Mouse (Mus musculus) liver, adult 2 months (tissue): ENCODE data around the gene Plekhg1. TPM values are rescaled to one million over a fixed set of nuclear protein-coding genes. Genes with fewer than 3 reads are reported as not detected.
A peak's percentile ranks its signal among the peaks of the same experiment; 100 is the strongest.

Experiments used
- DNase-seq: peaks from one replicate; pipeline ENCODE4 v3.0.0-alpha.2; 2011; ENCODE audit warnings: low read depth, low spot score; ENCODE audit errors: extremely low read depth
- H3K27ac ChIP-seq: fragments of 200-500 bp; replicated peaks from 2 replicates; pipeline ENCODE4 v1.5.1; 2012; ENCODE audit warnings: low read depth, mild to moderate bottlenecking, control low read depth, inconsistent platforms, low read length; ENCODE audit not compliant: insufficient read depth
- H3K27me3 ChIP-seq: fragments of 200-500 bp; 2 replicates; pipeline ENCODE4 v1.6.1; 2012; ENCODE audit warnings: mild to moderate bottlenecking, moderate library complexity, low read length, inconsistent platforms; ENCODE audit not compliant: control insufficient read depth, insufficient read depth
- H3K36me3 ChIP-seq: fragments of 200-500 bp; 2 replicates; pipeline ENCODE4 v1.6.1; 2012; ENCODE audit warnings: low read length, inconsistent platforms; ENCODE audit not compliant: control insufficient read depth, insufficient read depth
- H3K4me1 ChIP-seq: fragments of 200-500 bp; 2 replicates; pipeline ENCODE4 v1.6.1; 2011; ENCODE audit warnings: low read length; ENCODE audit not compliant: control insufficient read depth, insufficient read depth
- H3K4me3 ChIP-seq: fragments of 200-500 bp; 2 replicates; pipeline ENCODE4 v1.5.1; 2011; ENCODE audit warnings: low read depth, mild to moderate bottlenecking, control low read depth, low read length, moderate library complexity; ENCODE audit not compliant: insufficient read depth
- H3K79me2 ChIP-seq: fragments of 200-500 bp; 2 replicates; pipeline ENCODE4 v1.6.1; 2012; ENCODE audit warnings: inconsistent platforms, mild to moderate bottlenecking, low read length, moderate library complexity; ENCODE audit not compliant: control insufficient read depth, insufficient read depth
- H3K9ac ChIP-seq: fragments of 200-500 bp; 2 replicates; pipeline ENCODE4 v1.6.1; 2012; ENCODE audit warnings: low read depth, mild to moderate bottlenecking, control low read depth, inconsistent platforms, low read length
- CTCF ChIP-seq: fragments of 200-500 bp; IDR thresholded peaks from 2 replicates; pipeline ENCODE4 v1.5.1; 2011; ENCODE audit warnings: low read depth, low read length, control low read depth
- POLR2A ChIP-seq: fragments of 200-500 bp; IDR thresholded peaks from 2 replicates; pipeline ENCODE4 v1.6.1; 2011; ENCODE audit warnings: low read length, control low read depth; ENCODE audit not compliant: insufficient read depth; ENCODE audit errors: extremely low read depth
- WGBS: fragments of 180-500 bp; shearing (Covaris S2); methylation state at CpG from one replicate; pipeline ENCODE4 v1.1.7; 2018; 5-methylcytosine and 5-hydroxymethylcytosine counted together
- polyA plus RNA-seq: library from polyadenylated mRNA; depleted of rRNA; stranded (reverse); fragments of >200 nt; gene quantifications from 2 replicates; pipeline ENCODE4 v1.2.3, GENCODE M21; 2012
- total RNA-seq: library from RNA; depleted of rRNA; stranded (reverse); fragments of >200 nt; gene quantifications from 2 replicates; pipeline ENCODE4 v1.2.3, GENCODE M21; 2014

Gene Plekhg1
- total and polyA plus RNA-seq, 2 experiments, result 1.2 to 6.0 TPM

DNA sequence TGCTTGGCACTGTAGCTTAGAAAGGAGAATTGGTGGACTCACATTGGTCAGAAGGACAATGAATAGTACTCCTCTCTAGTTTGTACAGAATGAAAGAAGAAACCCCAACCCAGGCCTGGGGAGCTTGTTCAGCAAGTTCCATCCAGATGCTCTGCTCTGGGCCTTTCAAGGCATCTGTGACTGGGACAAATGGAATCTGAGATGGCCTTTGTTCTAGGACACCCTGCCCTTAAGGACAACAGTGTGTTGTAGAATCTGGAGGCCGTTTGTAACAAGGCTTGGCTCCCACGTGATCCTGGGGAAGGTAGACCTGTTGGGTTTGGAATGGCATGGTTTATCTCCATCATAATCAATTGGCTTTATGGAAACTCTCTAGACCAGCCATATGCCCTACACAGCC lies 141.0 kb downstream of the Plekhg1 start:
- Histone ChIP-seq H3K4me3 (no peak overlapping the region), H3K36me3 (no peaks in the 10 kb centered on the region), H3K27ac (no peak overlapping the region), H3K79me2 (no peaks in the 10 kb centered on the region), H3K27me3 (no peaks in the 10 kb centered on the region), H3K9ac (no peak overlapping the region), H3K4me1 (no peaks in the 10 kb centered on the region)
- no peak for DNase-seq
- TF ChIP-seq CTCF (no peak), POLR2A (no peak)
- WGBS, result 83% methylated on average over 2 of the region's 2 CpGs

DNA sequence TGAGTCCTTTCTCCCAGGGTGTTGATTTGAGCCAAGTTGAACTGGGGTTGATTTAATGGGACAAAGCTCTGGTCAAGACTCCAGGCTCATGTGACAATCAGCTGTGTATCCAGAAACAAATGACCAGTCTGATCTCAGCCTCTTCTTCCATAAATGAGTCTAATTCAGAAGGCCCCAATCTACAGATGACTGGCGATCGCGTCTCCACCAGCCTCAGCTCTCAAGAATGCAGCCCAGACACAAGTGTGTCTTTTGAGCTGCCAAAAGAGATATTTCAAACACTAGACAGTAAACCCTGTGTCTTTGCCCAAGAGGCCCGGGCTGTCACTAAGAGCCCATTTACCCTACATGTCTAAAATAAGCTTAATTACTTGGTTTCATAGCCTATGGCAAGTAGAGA lies 148.3 kb downstream of the Plekhg1 start:
- no peak for DNase-seq
- no peak overlapping the region for H3K27ac ChIP-seq
- no peak overlapping the region for H3K4me3 ChIP-seq
- H3K27me3 ChIP-seq, result no peaks in the 10 kb centered on the region
- TF ChIP-seq CTCF, result no peak
- no peak for TF ChIP-seq POLR2A
- H3K36me3 ChIP-seq, result no peaks in the 10 kb centered on the region
- H3K79me2 ChIP-seq, result no peaks in the 10 kb centered on the region
- WGBS, result 93% methylated on average over 4 of the region's 4 CpGs
- H3K9ac ChIP-seq, result no peak overlapping the region
- H3K4me1 ChIP-seq, result no peaks in the 10 kb centered on the region

DNA sequence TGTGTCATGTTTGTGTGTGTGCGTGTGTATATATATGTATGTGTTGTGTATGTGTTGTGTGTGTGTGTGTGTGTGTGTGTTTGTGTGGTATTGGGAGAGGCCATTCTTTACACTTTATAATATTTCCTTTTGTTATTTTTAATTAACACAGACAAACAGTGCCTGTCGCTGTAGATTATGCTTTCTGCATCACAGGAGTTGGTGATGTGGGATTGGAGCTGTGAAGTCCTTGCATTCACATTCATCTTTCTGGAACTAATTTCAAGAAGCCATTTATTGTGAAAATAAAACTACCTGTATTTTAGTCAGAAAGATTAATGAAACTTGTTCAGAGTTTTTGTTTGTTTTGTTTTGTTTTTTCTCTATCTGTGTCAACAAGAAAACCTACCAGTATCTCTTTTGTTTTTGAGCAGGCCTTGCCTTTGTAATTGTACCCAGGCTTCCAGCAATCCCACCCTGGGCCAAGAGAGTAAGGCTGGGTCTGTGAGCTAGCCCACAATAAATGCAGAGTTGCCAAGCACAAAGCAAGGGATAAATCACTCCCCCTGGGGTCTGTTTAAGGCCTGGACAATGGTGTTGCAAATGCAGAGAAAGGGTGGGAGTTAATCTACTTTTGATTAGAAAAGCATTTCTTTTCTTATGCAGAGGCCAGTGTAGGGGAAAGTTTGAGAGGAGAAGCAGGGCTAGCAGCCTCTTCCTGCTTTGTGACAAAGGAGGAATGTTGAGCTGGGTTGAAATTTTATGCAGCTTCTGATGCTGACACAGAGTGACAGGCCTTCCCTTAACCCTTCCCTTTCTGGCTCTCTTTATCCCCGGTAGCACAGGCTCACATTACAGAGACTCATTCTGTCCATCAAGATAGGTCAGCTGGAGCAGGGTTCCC lies 151.5 kb downstream of the Plekhg1 start:
- Histone ChIP-seq H3K4me3 (no peak overlapping the region), H3K27ac (no peak overlapping the region), H3K79me2 (no peaks in the 10 kb centered on the region), H3K27me3 (no peaks in the 10 kb centered on the region), H3K36me3 (no peaks in the 10 kb centered on the region), H3K4me1 (no peaks in the 10 kb centered on the region; the same call in 1 of the 2 replicates), H3K9ac (no peak overlapping the region)
- DNase-seq, result no peak
- TF ChIP-seq CTCF (no peak), POLR2A (no peak)
- WGBS, result 70% methylated on average over 3 of the region's 3 CpGs

DNA sequence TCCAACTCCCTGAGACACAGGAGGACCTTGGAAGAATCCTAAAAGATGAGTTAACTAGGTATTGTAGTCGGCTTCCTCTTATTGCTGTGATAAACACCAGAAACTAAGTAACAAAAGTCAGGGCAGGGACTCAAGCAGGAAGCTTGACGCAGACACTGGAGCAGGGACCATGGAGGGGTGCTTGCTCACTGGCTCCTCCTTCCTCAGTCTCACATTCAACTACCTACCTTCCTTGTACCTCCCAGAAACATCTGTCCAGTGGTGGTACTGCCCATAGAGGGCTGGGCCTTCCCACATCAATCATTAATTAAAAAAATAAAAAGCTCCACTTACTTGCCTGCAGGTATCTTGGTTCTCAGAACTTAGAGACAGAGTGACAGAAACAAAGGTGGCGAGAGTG lies 152.2 kb downstream of the Plekhg1 start:
- Histone ChIP-seq H3K27me3 (no peaks in the 10 kb centered on the region), H3K36me3 (no peaks in the 10 kb centered on the region), H3K27ac (no peak overlapping the region), H3K9ac (no peak overlapping the region), H3K79me2 (no peaks in the 10 kb centered on the region), H3K4me1 (no peaks in the 10 kb centered on the region; the same call in 1 of the 2 replicates), H3K4me3 (no peak overlapping the region)
- TF ChIP-seq CTCF (no peak), POLR2A (no peak)
- WGBS, result 76% methylated on average over 3 of the region's 3 CpGs
- no peak for DNase-seq

DNA sequence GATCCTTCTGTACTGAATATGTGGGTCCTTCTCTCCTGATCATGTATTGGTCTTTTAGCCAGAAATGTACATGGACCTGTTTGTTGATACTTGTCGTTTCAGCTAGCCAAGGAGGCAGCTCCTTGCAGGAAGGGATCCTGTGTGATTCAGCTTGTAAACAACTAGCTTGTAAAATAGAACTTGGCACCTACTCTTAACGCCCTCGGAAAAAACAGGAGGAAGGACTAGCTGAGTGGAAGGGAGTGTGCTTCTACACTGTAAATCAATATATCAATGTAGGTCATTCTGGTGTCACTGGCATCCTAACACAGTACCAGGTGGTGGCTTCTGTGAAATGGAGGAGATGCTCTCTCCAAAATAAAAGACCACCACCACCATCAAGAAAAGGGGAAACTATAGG lies 157.9 kb downstream of the Plekhg1 start:
- WGBS, result 18% methylated on average over 3 of the region's 3 CpGs
- no peaks in the 10 kb centered on the region for H3K27me3 ChIP-seq
- TF ChIP-seq CTCF (no peak), POLR2A (no peak)

DNA sequence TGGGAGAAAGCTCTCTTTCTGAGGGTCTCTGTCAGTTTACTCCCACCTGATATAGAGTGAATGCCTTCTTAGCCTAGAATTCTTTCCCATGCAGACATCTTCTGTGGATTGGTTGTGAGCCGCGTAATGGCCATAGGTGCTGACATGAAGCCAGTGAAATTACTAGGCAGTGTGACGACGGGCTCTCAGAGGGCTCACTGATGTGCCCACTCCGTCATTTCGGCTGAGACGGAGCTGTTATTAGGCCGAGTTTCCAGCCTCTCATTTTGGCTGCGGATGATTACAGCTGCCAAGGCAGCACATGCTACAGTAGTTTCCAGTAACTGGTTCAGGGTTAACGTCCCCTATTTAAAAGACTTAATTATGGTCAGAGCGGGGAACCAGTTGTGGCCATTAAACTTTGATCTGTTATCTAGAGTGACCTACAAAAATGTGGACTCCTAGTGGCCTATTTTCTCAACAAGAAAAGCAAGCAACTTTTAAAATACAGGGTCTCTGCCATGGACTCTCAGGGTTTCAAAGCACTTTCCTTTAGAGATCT lies 160.3 kb downstream of the Plekhg1 start:
- 87% methylated on average over 11 of the region's 11 CpGs for WGBS
- peak; percentile 7 for DNase-seq
- no peak overlapping the region for H3K27ac ChIP-seq

More for the DNA sequence above, 157.9 kb downstream of the Plekhg1 start:
- Histone ChIP-seq H3K4me3 (no peak overlapping the region), H3K79me2 (no peaks in the 10 kb centered on the region), H3K36me3 (no peaks in the 10 kb centered on the region), H3K4me1 (no peaks in the 10 kb centered on the region; the same call in 1 of the 2 replicates), H3K27ac (no peak overlapping the region), H3K9ac (no peak overlapping the region)
- DNase-seq, result peak; percentile 6

More for the DNA sequence above, 160.3 kb downstream of the Plekhg1 start:
- H3K79me2 ChIP-seq, result no peaks in the 10 kb centered on the region
- no peaks in the 10 kb centered on the region for H3K36me3 ChIP-seq
- no peak overlapping the region for H3K9ac ChIP-seq
- no peak for TF ChIP-seq POLR2A
- TF ChIP-seq CTCF, result no peak
- no peak overlapping the region for H3K4me3 ChIP-seq
- H3K4me1 ChIP-seq, result no peaks in the 10 kb centered on the region; the same call in 1 of the 2 replicates
- H3K27me3 ChIP-seq, result no peaks in the 10 kb centered on the region
